Mouse (Mus musculus) limb, embryonic 14.5 days (tissue): ENCODE measurements at regions not wholly inside any gene's neighbourhood (a gene's known extent, or its start where the extent isn't known, plus 50 kb on each side); places are given as distances from the start of the nearest gene placed in this dataset.

Experiments used
- ATAC-seq: fragments of 200-750 bp; cut with Nextera tagmentation; 2 replicates; pipeline ENCODE4 v1.8.0; 2017; ENCODE audit warnings: low read depth, moderate number of reproducible peaks, moderate TSS enrichment; ENCODE audit not compliant: low FRiP score
- DNase-seq: peaks from one replicate; pipeline ENCODE4 v3.0.0-alpha.2; 2015; ENCODE audit warnings: low spot score
- H3K27ac ChIP-seq: fragments of 300-500 bp; sonication (generic); replicated peaks from 2 replicates; pipeline ENCODE4 v1.5.1; 2014; ENCODE audit warnings: low read depth, mild to moderate bottlenecking, low read length, moderate library complexity, mixed read lengths
- H3K27me3 ChIP-seq: fragments of 300-500 bp; sonication (generic); 2 replicates; pipeline ENCODE4 v1.6.1; 2014; ENCODE audit warnings: low read length, mixed read lengths; ENCODE audit not compliant: control insufficient read depth, insufficient read depth
- H3K36me3 ChIP-seq: fragments of 300-500 bp; sonication (generic); 2 replicates; pipeline ENCODE4 v1.6.1; 2014; ENCODE audit warnings: mild to moderate bottlenecking, low read length, moderate library complexity, mixed read lengths; ENCODE audit not compliant: control insufficient read depth, insufficient read depth
- H3K4me1 ChIP-seq: fragments of 300-500 bp; sonication (generic); 2 replicates; pipeline ENCODE4 v1.6.1; 2014; ENCODE audit warnings: antibody characterized with exemption, low read length, mixed read lengths; ENCODE audit not compliant: control insufficient read depth, insufficient read depth
- H3K4me2 ChIP-seq: fragments of 300-500 bp; sonication (generic); replicated peaks from 2 replicates; pipeline ENCODE4 v1.6.1; 2014; ENCODE audit warnings: low read depth, mild to moderate bottlenecking, low read length, moderate library complexity; ENCODE audit not compliant: severe bottlenecking
- H3K4me3 ChIP-seq: fragments of 300-500 bp; sonication (generic); replicated peaks from 2 replicates; pipeline ENCODE4 v1.5.1; 2014; ENCODE audit warnings: low read length
- H3K9ac ChIP-seq: fragments of 300-500 bp; sonication (generic); 2 replicates; pipeline ENCODE4 v1.6.1; 2014; ENCODE audit warnings: mild to moderate bottlenecking, low read depth, low read length, moderate library complexity; ENCODE audit not compliant: severe bottlenecking
- H3K9me3 ChIP-seq: fragments of 300-500 bp; sonication (generic); 2 replicates; pipeline ENCODE4 v1.6.1; 2016; ENCODE audit warnings: low read length; ENCODE audit not compliant: control insufficient read depth
- POLR2A ChIP-seq: fragments of 200-500 bp; IDR thresholded peaks from 2 replicates; pipeline ENCODE4 v1.8.0; 2012; ENCODE audit warnings: inconsistent platforms, mild to moderate bottlenecking, moderate library complexity, borderline replicate concordance; ENCODE audit not compliant: insufficient read depth, insufficient read length; ENCODE audit errors: extremely low read depth
- WGBS: fragments of 180-500 bp; shearing (Covaris S2); extraction: QIAGEN DNeasy Blood & Tissue Kit; methylation state at CpG from one replicate; pipeline ENCODE4 v1.1.7; 2014; 5-methylcytosine and 5-hydroxymethylcytosine counted together

GRCm38 (mm10) chr5:63445171-63445570 is 203.7 kb upstream of the Nwd2 start:
- H3K4me1 ChIP-seq, result no peaks in the 10 kb centered on the region
- TF ChIP-seq POLR2A, result no peak
- DNase-seq (no peak), ATAC-seq (no peak)
- H3K27me3 ChIP-seq, result no peaks in the 10 kb centered on the region
- WGBS, result 82% methylated on average over 4 of the region's 4 CpGs
- no peak overlapping the region for H3K4me3 ChIP-seq
- no peaks in the 10 kb centered on the region for H3K36me3 ChIP-seq
- H3K27ac ChIP-seq, result no peak overlapping the region
- H3K9ac ChIP-seq, result no peak overlapping the region
- no peak overlapping the region for H3K4me2 ChIP-seq
- no peaks in the 10 kb centered on the region for H3K9me3 ChIP-seq

DNA sequence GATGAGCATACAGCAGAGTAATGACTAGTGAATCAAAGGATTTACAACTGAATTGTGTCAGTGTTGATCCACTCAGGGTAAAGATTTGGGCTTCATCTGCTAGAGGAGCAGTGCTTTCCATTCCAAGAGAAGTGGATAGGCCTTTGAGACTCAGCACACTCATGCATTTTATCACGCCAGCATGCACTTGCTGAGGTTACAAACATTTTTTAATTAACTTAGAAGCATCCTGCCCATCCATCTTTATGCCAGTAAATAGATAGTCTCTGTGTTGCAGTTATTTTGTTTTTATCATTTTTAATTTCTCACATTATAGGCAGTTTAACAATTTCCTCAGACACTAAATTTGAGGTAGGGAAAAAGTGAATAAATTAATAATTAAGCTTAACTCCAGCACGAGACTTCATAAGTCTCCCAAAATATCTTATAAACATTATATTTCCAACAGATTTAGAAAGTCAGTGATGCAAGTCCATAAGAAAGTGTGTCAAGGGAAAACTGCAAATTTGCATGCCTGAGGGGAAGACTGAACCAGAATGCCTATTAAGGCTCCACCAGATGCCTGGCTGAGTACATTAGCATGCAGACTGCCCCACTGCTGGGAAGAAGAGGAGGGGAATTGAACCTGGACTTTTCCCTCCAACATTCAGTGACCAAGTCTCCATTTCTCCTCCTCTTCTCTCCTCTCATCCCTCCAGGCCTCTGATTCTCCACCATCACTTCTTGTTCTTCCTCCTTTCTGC is 180.2 kb upstream of the Nwd2 start:
- Histone ChIP-seq H3K9me3 (no peaks in the 10 kb centered on the region), H3K4me1 (no peaks in the 10 kb centered on the region), H3K27ac (no peak overlapping the region), H3K36me3 (no peaks in the 10 kb centered on the region), H3K4me3 (no peak overlapping the region), H3K27me3 (no peaks in the 10 kb centered on the region), H3K4me2 (no peak overlapping the region), H3K9ac (no peak overlapping the region)
- no peak for DNase-seq
- 69% methylated on average over 2 of the region's 2 CpGs for WGBS
- ATAC-seq, result no peak
- no peak for TF ChIP-seq POLR2A

GRCm38 (mm10) chr5:63469701-63470100 is 179.2 kb upstream of the Nwd2 start:
- Histone ChIP-seq H3K9ac (no peak overlapping the region), H3K27me3 (no peaks in the 10 kb centered on the region), H3K36me3 (no peaks in the 10 kb centered on the region), H3K27ac (no peak overlapping the region), H3K9me3 (no peaks in the 10 kb centered on the region), H3K4me3 (no peak overlapping the region), H3K4me2 (no peak overlapping the region), H3K4me1 (no peaks in the 10 kb centered on the region)
- DNase-seq, result no peak
- WGBS, result 58% methylated on average over 1 of the region's 1 CpGs
- ATAC-seq, result no peak
- TF ChIP-seq POLR2A, result no peak

DNA sequence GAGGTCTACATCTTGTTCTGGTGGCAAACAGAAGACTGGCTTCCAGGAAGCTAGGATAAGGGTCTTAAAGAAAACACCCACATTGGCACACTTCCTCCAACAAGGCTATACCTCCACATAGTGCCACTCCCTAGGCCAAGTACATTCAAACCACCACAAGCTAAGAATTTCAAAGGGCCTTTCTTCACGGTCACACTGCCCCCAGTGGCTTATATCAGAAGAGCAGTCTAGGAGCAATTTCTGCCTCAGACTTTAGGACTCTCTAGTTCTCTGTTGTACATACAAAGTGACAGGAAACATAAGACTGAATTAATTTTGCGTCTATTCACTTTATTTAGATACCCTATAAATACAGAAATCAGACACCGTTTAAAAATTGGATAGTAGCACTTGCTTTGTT is 175.7 kb upstream of the Nwd2 start:
- DNase-seq, result no peak

DNA sequence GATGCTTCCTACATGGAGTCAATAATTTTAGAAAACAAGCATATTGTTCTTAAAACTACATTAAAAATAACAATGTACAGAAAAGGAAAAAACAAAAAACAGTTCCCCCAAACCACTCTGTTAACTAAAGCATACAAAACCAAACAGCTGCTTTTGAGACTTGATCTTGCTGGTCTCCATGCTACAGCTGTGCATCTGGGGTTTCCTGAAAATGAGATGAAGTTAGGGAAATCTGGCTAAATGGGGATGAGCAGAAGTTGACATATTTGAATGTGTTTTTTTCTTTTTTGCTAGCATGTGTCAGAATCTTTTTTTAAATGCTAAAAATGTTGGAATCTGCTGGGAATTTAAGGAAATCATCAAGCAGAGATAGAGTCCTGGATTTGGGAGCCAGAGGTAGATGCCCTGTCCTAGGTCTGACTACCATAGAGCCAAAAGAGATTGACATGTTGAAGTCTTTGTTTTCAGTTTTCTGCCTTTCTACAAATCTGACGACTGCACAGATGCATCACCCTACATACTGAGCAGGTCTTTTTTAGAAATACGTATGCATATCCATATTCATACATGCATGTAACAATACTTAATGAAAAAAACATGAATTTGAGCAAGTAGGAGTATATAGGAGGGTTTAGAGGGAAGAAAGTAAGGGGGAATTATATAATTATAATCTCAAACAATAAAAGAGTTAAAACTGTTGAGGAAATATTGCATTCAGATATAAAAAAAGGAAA is 172.5 kb upstream of the Nwd2 start:
- Histone ChIP-seq H3K4me2 (no peak overlapping the region), H3K9me3 (no peaks in the 10 kb centered on the region), H3K4me3 (no peak overlapping the region), H3K27ac (no peak overlapping the region), H3K4me1 (no peaks in the 10 kb centered on the region), H3K27me3 (no peaks in the 10 kb centered on the region), H3K9ac (no peak overlapping the region), H3K36me3 (no peaks in the 10 kb centered on the region)
- ATAC-seq (no peak), DNase-seq (no peak)
- 78% methylated on average over 2 of the region's 2 CpGs for WGBS
- no peak for TF ChIP-seq POLR2A

More for the DNA sequence above, 175.7 kb upstream of the Nwd2 start:
- H3K9me3 ChIP-seq, result no peaks in the 10 kb centered on the region
- 81% methylated on average over 3 of the region's 3 CpGs for WGBS
- no peak overlapping the region for H3K4me3 ChIP-seq
- no peaks in the 10 kb centered on the region for H3K27me3 ChIP-seq
- no peaks in the 10 kb centered on the region for H3K4me1 ChIP-seq
- no peak for ATAC-seq
- no peak for TF ChIP-seq POLR2A
- no peak overlapping the region for H3K9ac ChIP-seq
- H3K4me2 ChIP-seq, result no peak overlapping the region
- H3K27ac ChIP-seq, result no peak overlapping the region
- H3K36me3 ChIP-seq, result no peaks in the 10 kb centered on the region
